Comparison of ENCODE assay signal across 24 mouse cellular contexts in the genomic region with DNA sequence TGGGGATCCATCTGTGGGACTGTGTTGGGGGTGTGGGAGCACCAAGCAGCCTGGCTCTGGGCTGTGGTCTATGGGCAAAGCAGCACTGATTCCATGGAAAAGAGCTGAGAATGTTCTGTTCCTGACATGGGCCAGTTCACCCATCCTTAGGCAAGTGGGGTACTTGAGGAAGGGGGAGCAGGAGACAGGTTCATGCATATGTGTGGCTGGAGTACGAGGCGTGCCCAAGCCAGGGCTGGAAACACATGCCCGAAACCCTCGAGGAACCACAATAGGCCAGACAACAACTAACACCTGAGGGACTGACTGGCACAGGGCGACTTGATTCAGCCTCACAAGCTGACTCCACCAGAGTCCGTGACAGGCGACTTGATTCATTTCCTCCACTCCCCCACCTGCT. TPM values are rescaled to one million over a fixed set of nuclear protein-coding genes. Genes with fewer than 3 reads are reported as not detected.
A peak's percentile ranks its signal among the peaks of the same experiment; 100 is the strongest.
DNase-seq lines count a peak whose midpoint lies in the region; ATAC-seq and TF ChIP-seq lines count a peak whose summit lies in the region.
"Had no signal": no experiment of that assay in that cellular context is flagged by ENCODE, and none has a peak within 500 bp of the region (broad histone marks: within the 10 kb centered on the region; RNA-seq: fewer than 3 reads in every experiment).

No protein-coding gene starts in this region.

- H3K9me3 ChIP-seq in midbrain, embryonic 11.5 days (ENCODE audit: control insufficient read depth, low read length) = no peaks in the 10 kb centered on the region
- H3K9me3 ChIP-seq in midbrain, embryonic 10.5 days (replicated peaks) = no peaks in the 10 kb centered on the region
- no peaks in the 10 kb centered on the region for H3K9me3 ChIP-seq in embryonic facial prominence, embryonic 15.5 days (replicated peaks)
- H3K9me3 ChIP-seq in hindbrain, embryonic 13.5 days = no peaks in the 10 kb centered on the region
- H3K9me3 ChIP-seq: forebrain, embryonic 12.5 days; forebrain, embryonic 15.5 days; heart, embryonic 13.5 days; hindbrain, embryonic 15.5 days had no signal

- intact Hi-C loops in heart, adult 2 months (cut with DNase I) = no loop called here

- H3K36me3 ChIP-seq in heart, adult 2 months (ENCODE audit: control insufficient read depth, insufficient read depth, low read length) = no peaks in the 10 kb centered on the region
- H3K36me3 ChIP-seq in midbrain, embryonic 11.5 days (ENCODE audit: control insufficient read depth, insufficient read depth, low read length) = no peaks in the 10 kb centered on the region
- H3K36me3 ChIP-seq in midbrain, embryonic 10.5 days = no peaks in the 10 kb centered on the region
- no peaks in the 10 kb centered on the region for H3K36me3 ChIP-seq in embryonic facial prominence, embryonic 15.5 days
- no peaks in the 10 kb centered on the region for H3K36me3 ChIP-seq in hindbrain, embryonic 13.5 days
- H3K36me3 ChIP-seq: forebrain, embryonic 12.5 days; forebrain, embryonic 15.5 days; G1E; heart, embryonic 13.5 days; hindbrain, embryonic 15.5 days had no signal

- H3K4me2 ChIP-seq in midbrain, embryonic 11.5 days = no peak overlapping the region
- H3K4me2 ChIP-seq in embryonic facial prominence, embryonic 15.5 days (replicated peaks) = no peak overlapping the region
- H3K4me2 ChIP-seq in hindbrain, embryonic 13.5 days = no peak overlapping the region
- H3K4me2 ChIP-seq: forebrain, embryonic 12.5 days; forebrain, embryonic 15.5 days; heart, embryonic 13.5 days; hindbrain, embryonic 15.5 days had no signal

- no peak for ATAC-seq in midbrain, embryonic 11.5 days (ENCODE audit: low FRiP score)
- ATAC-seq in embryonic facial prominence, embryonic 15.5 days (ENCODE audit: insufficient number of reproducible peaks, low FRiP score, low TSS enrichment, low read depth) = no peak
- ATAC-seq in monocyte, adult 5-6 weeks (replicated peaks; ENCODE audit: insufficient number of reproducible peaks, low FRiP score, low TSS enrichment, poor library complexity, severe bottlenecking) = 0 out of 2 replicates have a peak, but pooled peaks have one; percentile 27
- ATAC-seq in hindbrain, embryonic 13.5 days (ENCODE audit: low FRiP score) = no peak
- ATAC-seq: forebrain, embryonic 15.5 days; Patski had no signal

- no peaks in the 10 kb centered on the region for H3K79me2 ChIP-seq in heart, adult 2 months (replicated peaks; ENCODE audit: control insufficient read depth, insufficient read depth, low read length)

- H3K4me3 ChIP-seq in heart, adult 2 months = no peak overlapping the region
- H3K4me3 ChIP-seq in midbrain, embryonic 11.5 days (ENCODE audit: low read depth, low read length) = no peak overlapping the region
- H3K4me3 ChIP-seq in midbrain, embryonic 10.5 days = no peak overlapping the region
- no peak overlapping the region for H3K4me3 ChIP-seq in embryonic facial prominence, embryonic 15.5 days (replicated peaks)
- no peak overlapping the region for H3K4me3 ChIP-seq in hindbrain, embryonic 13.5 days
- H3K4me3 ChIP-seq: forebrain, embryonic 12.5 days; forebrain, embryonic 15.5 days; heart, embryonic 13.5 days; hindbrain, embryonic 15.5 days had no signal

- TF ChIP-seq CTCF in heart, adult 2 months (IDR thresholded peaks at IDR 0.05) = no peak

- H3K27ac ChIP-seq in heart, adult 2 months = no peak overlapping the region
- H3K27ac ChIP-seq in midbrain, embryonic 11.5 days (ENCODE audit: low read depth, low read length) = no peak overlapping the region
- no peak overlapping the region for H3K27ac ChIP-seq in midbrain, embryonic 10.5 days (replicated peaks)
- H3K27ac ChIP-seq in embryonic facial prominence, embryonic 15.5 days (replicated peaks) = peak overlapping the region; percentile 11; the same call in 1 of the 2 replicates
- H3K27ac ChIP-seq in hindbrain, embryonic 13.5 days = no peak overlapping the region
- H3K27ac ChIP-seq: forebrain, embryonic 12.5 days; forebrain, embryonic 15.5 days; heart, embryonic 13.5 days; hindbrain, embryonic 15.5 days had no signal

- H3K9ac ChIP-seq in heart, adult 2 months (ENCODE audit: low read depth, low read length) = no peak overlapping the region
- H3K9ac ChIP-seq in midbrain, embryonic 11.5 days (ENCODE audit: low read length) = no peak overlapping the region
- no peak overlapping the region for H3K9ac ChIP-seq in embryonic facial prominence, embryonic 15.5 days
- H3K9ac ChIP-seq in hindbrain, embryonic 13.5 days = no peak overlapping the region
- H3K9ac ChIP-seq: forebrain, embryonic 12.5 days; forebrain, embryonic 15.5 days; heart, embryonic 13.5 days; hindbrain, embryonic 15.5 days had no signal

- no peaks in the 10 kb centered on the region for H3K4me1 ChIP-seq in heart, adult 2 months (ENCODE audit: control insufficient read depth, insufficient read depth, low read length)
- H3K4me1 ChIP-seq in midbrain, embryonic 11.5 days (ENCODE audit: control insufficient read depth, insufficient read depth, low read length) = no peaks in the 10 kb centered on the region
- H3K4me1 ChIP-seq in midbrain, embryonic 10.5 days = 0 out of 2 replicates have a peak, but pooled peaks cover 3% of the 10 kb centered on the region
- H3K4me1 ChIP-seq in embryonic facial prominence, embryonic 15.5 days = no peaks in the 10 kb centered on the region
- H3K4me1 ChIP-seq in hindbrain, embryonic 13.5 days (replicated peaks) = no peaks in the 10 kb centered on the region
- H3K4me1 ChIP-seq: forebrain, embryonic 12.5 days; forebrain, embryonic 15.5 days; heart, embryonic 13.5 days; hindbrain, embryonic 15.5 days had no signal

- TF ChIP-seq POLR2A in heart, adult 2 months (IDR thresholded peaks at IDR 0.05; ENCODE audit: insufficient read depth, low read depth, low read length) = no peak

- no peak for TF ChIP-seq EP300 in heart, adult 2 months (IDR thresholded peaks at IDR 0.05; ENCODE audit: insufficient read depth, low read depth, low read length)

- DNase-seq in heart, adult 11 months = peak; percentile 78
- no peak for DNase-seq in heart, adult 2 months
- peak; percentile 85 for DNase-seq in midbrain, embryonic 11.5 days (ENCODE audit: low spot score, missing footprints)
- DNase-seq in midbrain, embryonic 10.5 days (ENCODE audit: low spot score) = no peak
- DNase-seq: adrenal gland, adult 2 months; adrenal gland, postnatal 14 days; B cell, adult 2 months; cerebellum, adult 11 months; cerebellum, adult 2 months; cerebellum, adult 9-11 months; cerebellum, postnatal 25 days; gastrocnemius, postnatal 25 days; heart, postnatal 14 days; heart, postnatal 4 days had no signal

- 83% methylated on average over 7 of the region's 7 CpGs for WGBS in heart, adult 2 months
- 85% methylated on average over 7 of the region's 7 CpGs for WGBS in midbrain, embryonic 11.5 days
- 86% methylated on average over 7 of the region's 7 CpGs for WGBS in midbrain, embryonic 10.5 days
- WGBS in embryonic facial prominence, embryonic 15.5 days = 84% methylated on average over 7 of the region's 7 CpGs
- WGBS in hindbrain, embryonic 13.5 days = 88% methylated on average over 7 of the region's 7 CpGs

- H3K27me3 ChIP-seq in heart, adult 2 months (ENCODE audit: control insufficient read depth, insufficient read depth, low read length) = no peaks in the 10 kb centered on the region
- H3K27me3 ChIP-seq in midbrain, embryonic 11.5 days (ENCODE audit: control insufficient read depth, insufficient read depth, low read length) = no peaks in the 10 kb centered on the region
- no peaks in the 10 kb centered on the region for H3K27me3 ChIP-seq in midbrain, embryonic 10.5 days (ENCODE audit: low read depth, poor library complexity, severe bottlenecking)
- no peaks in the 10 kb centered on the region for H3K27me3 ChIP-seq in embryonic facial prominence, embryonic 15.5 days
- no peaks in the 10 kb centered on the region for H3K27me3 ChIP-seq in hindbrain, embryonic 13.5 days
- H3K27me3 ChIP-seq: CH12.LX; forebrain, embryonic 12.5 days; forebrain, embryonic 15.5 days; heart, embryonic 13.5 days; hindbrain, embryonic 15.5 days; Patski had no signal

RNA-seq across cellular contexts. Expression of a gene that starts 14.8 kb away (rescaled TPM):
- total RNA-seq in heart, adult 2 months (2021) = 1 to 10 TPM; 5.3 to 5.4 TPM
- 5.4 and 7.7 TPM in 2 replicates for polyA plus RNA-seq in heart, adult 2 months (2012; rRNA removed)
- polyA plus RNA-seq in midbrain, embryonic 11.5 days (2014; fragmentation: Nextera tagmentation; extraction: Ambion mirVana) = 7.0 and 8.4 TPM in 2 replicates
- polyA plus RNA-seq in midbrain, embryonic 10.5 days (2016; fragmentation: Nextera tagmentation; extraction: Ambion mirVana) = 8.7 and 10.3 TPM in 2 replicates
- 6.3 and 8.0 TPM in 2 replicates for polyA plus RNA-seq in embryonic facial prominence, embryonic 15.5 days (2015; fragmentation: Nextera tagmentation; extraction: Ambion mirVana)
- total RNA-seq in monocyte, adult 5-6 weeks (2017) = 120 to 251 TPM (median 163 TPM) in 3 replicates
- polyA plus RNA-seq in hindbrain, embryonic 13.5 days (2015; fragmentation: Nextera tagmentation; extraction: Ambion mirVana) = 6.1 and 6.9 TPM in 2 replicates

Comparison
In these comparisons a context has a peak if more than half of its experiments do, and no peak if none do; other contexts are left out.
1. DNase-seq: peak in heart, adult 11 months (single experiment) and midbrain, embryonic 11.5 days (single experiment); none in heart, adult 2 months (0 of 2) and midbrain, embryonic 10.5 days (single experiment).